Comparison of ENCODE assay signal across 23 mouse cellular contexts in the genomic region with DNA sequence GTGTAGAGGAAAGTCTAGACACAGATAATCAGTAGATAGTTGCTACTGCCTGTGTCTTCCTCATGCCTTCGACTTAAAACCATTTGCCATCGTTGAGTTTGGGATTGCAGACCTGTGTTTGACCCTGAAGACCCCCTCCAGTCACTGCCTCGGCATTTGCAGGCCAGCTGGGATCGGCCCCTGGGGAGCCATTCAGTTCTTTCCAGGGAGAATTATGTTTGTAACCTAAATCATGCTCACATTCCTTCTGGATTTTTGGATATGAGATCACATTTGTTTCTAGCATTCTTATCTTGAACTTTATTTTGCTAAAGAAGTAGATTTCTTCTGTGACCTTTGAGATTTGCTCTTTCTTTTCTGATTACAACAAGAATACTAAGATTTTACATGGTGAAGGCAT.
DNase-seq lines count a peak whose midpoint lies in the region; ATAC-seq lines count a peak whose summit lies in the region.
"Had no signal": no experiment of that assay in that cellular context is flagged by ENCODE, and none has a peak within 500 bp of the region (broad histone marks: within the 10 kb centered on the region; RNA-seq: fewer than 3 reads in every experiment).

No protein-coding gene starts in this region.

- H3K9ac ChIP-seq in kidney, embryonic 16.5 days (replicated peaks; ENCODE audit: low read length) = no peak overlapping the region
- H3K9ac ChIP-seq: forebrain, embryonic 13.5 days; hindbrain, embryonic 12.5 days had no signal

- 0 out of 2 replicates have a peak, but pooled peaks cover 2% of the 10 kb centered on the region for H3K4me1 ChIP-seq in kidney, embryonic 16.5 days (ENCODE audit: insufficient read depth, low read length)
- H3K4me1 ChIP-seq: forebrain, embryonic 10.5 days; forebrain, embryonic 13.5 days; hindbrain, embryonic 12.5 days had no signal

- no peaks in the 10 kb centered on the region for H3K36me3 ChIP-seq in kidney, embryonic 16.5 days (ENCODE audit: insufficient read depth, low read length)
- H3K36me3 ChIP-seq: forebrain, embryonic 10.5 days; hindbrain, embryonic 12.5 days had no signal

- H3K27ac ChIP-seq in kidney, embryonic 16.5 days (ENCODE audit: low read length) = no peak overlapping the region
- H3K27ac ChIP-seq: forebrain, embryonic 10.5 days; forebrain, embryonic 13.5 days; gastrocnemius, adult 2 months; hindbrain, embryonic 12.5 days had no signal

- peak; percentile 14 for DNase-seq in kidney, adult 9 months
- DNase-seq in kidney, postnatal 14 days = peak; percentile 32
- no peak for DNase-seq in kidney, adult 11 months
- peak; percentile 39 for DNase-seq in NIH3T3 (ENCODE audit: low read depth)
- DNase-seq in mesoderm, embryonic 11.5 days (ENCODE audit: low read depth, low spot score) = peak; percentile 68
- DNase-seq: adrenal gland, adult 8-10 months; adrenal gland, postnatal 25 days; cerebellum, adult 11-12 months; cerebellum, adult 8-10 months; cerebellum, postnatal 10 days; cerebellum, postnatal 36 days; embryo, embryonic 11 days; gastrocnemius, adult 2 months; gastrocnemius, postnatal 14 days had no signal

- no peak overlapping the region for H3K4me2 ChIP-seq in kidney, embryonic 16.5 days (replicated peaks; ENCODE audit: low read depth, low read length)
- H3K4me2 ChIP-seq: forebrain, embryonic 13.5 days; heart, embryonic 11.5 days; hindbrain, embryonic 12.5 days had no signal

- WGBS in kidney, embryonic 16.5 days = 37% methylated on average over 4 of the region's 4 CpGs

- no peak for ATAC-seq in kidney, embryonic 16.5 days (ENCODE audit: low FRiP score, low TSS enrichment)
- ATAC-seq: activated CD4-positive, CD25-positive, alpha-beta regulatory T cell, adult 4 months; CD4-positive, CD25-positive, alpha-beta regulatory T cell, adult 4 months; forebrain, embryonic 13.5 days; forebrain, embryonic 16.5 days; hindbrain, embryonic 16.5 days had no signal

- no peaks in the 10 kb centered on the region for H3K27me3 ChIP-seq in kidney, embryonic 16.5 days (ENCODE audit: insufficient read depth, low read length)
- H3K27me3 ChIP-seq: forebrain, embryonic 13.5 days; hindbrain, embryonic 12.5 days had no signal

- no peak overlapping the region for H3K4me3 ChIP-seq in kidney, embryonic 16.5 days (ENCODE audit: low read length)
- H3K4me3 ChIP-seq: forebrain, embryonic 10.5 days; forebrain, embryonic 13.5 days; gastrocnemius, adult 2 months; hindbrain, embryonic 12.5 days had no signal

- H3K9me3 ChIP-seq in kidney, embryonic 16.5 days (ENCODE audit: low read length) = no peaks in the 10 kb centered on the region
- H3K9me3 ChIP-seq: forebrain, embryonic 10.5 days; forebrain, embryonic 13.5 days; hindbrain, embryonic 12.5 days had no signal
